Mouse (Mus musculus): ENCODE measurements around the gene Tbk1.

The Tbk1 gene

DNA sequence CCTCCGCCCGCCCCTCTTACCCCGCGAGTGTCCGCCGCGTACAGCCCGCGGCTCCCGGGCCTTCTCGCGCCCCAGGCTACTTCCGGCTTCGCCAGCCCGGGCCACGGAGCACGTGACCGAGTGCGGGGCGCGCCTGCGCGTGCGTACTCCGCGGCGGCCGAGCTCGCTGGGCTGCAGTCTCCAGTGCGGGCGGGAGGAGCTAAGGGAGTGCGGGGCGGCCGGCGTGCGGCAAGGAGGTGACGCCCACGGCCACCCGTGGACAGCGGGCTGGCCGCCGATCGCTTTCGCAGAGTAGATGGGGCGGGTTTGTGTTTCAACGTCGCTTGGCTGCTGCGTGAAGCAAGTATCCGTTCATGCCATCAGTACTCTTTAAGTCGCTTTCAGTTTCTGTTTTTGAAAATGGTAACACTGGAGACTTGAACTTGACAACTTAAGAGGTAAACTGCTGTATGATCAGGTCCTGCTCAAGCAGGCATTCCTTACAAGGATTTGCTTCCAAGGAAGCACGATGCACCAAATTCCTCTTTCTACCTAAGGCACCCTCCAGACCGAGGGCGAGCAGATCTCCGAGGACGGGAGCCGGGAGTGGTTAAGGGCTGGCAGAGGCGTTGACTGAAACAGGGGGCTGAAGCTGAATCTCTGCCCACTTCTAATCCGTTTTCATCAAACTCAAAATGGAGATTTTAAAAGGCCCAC lies at the start of gene Tbk1:
Tbk1 (minus strand) TSS at position 113 of the 696 bp plus-strand sequence.
- peak; percentile 93 for DNase-seq (ENCODE audit: low spot score in 2 of 2)

DNA sequence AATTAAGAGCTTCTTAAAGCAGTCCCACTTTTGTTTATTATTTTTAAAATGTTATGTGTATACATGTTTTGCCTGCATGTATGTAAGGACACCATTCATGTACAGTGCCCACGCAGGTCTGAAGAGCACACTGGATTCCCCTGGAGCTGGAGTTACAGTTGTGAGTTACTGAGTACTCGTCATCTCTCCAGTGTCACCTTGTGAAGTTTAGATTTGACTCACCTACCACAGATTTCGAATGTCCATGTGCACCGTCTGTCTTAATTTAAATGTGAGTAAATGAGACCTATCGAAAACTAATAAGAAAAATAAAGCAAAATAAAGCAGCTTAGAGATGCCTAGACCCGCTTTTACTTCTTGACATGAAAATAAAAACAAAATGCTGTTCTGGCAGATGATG lies 49.7 kb upstream of the Tbk1 start:
- DNase-seq (ENCODE audit: low spot score in 2 of 2) = no peak

DNA sequence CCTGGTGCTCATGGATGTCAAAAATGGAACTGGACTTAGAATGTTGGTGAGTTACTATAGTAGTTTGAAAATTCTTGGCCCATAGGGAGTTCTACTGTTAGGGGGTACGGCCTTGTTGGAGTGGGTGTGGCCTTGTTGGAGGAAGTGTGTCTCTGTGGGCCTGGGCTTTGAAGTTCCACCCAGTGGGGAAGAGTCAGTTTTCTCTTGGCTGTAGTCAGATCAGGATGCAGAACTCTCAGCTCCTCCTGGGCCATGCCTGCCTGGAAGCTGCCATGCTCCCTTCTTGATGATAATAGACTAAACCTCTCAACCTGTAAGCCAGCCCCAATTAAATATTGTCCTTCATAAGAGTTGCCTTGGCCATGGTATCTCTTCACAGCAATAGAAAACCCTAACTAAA lies 47.6 kb upstream of the Tbk1 start:
- DNase-seq (ENCODE audit: low spot score in 2 of 2) = no peak

DNA sequence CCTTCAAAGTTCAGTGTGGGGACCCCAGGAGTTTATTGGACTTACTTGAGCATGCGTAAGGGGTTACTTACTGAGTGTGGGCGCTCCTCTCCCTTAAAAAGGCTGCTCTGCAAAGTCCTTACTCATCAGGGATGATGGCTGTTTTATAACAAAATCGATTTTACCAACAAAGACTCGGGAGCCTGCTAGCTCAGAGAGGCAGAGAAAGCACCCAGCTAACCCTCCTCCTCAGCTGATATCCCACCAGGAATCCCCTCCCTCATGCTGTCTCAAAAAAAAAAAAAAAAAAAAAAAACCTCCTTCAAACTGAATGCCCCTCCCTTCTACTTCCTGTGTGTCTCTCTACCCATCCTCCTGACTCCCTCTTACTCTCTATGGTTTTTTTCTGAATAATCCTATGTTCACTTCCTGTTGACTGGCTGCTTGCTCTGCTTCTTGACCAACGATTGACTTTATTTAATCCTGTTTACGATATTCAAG lies 42.0 kb upstream of the Tbk1 start:
- no peak for DNase-seq (ENCODE audit: low spot score in 2 of 2)

DNA sequence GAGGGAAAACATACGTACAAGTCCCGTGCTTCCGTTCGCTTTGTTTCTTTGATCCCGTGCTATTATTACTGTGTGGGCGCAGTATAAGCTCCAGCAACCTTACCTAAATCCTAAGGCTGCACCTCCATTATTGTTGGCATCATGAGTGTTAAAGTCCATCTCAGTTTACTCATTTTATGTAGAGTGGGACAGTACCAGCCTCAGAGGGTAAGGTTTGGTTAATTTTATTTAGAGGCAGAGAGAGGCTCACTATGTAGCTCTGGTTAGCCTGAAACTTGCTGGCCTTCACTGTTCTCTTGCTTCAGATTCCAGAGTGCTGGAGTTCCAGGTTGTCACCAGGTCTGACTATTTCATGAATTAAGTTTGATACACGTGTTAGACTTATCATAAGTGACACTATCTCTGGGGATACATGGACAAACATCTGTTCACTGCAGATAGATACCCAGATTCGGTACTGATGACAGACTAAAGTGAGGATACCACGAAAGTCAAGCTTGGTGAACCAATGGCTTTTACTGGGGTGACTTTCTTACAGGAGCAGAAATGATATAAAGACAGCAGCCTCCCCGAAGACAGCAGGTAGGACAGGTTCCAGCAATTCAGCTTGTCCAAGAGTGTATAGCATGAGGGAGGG lies 40.7 kb upstream of the Tbk1 start:
- no peak for DNase-seq (ENCODE audit: low spot score in 2 of 2)

DNA sequence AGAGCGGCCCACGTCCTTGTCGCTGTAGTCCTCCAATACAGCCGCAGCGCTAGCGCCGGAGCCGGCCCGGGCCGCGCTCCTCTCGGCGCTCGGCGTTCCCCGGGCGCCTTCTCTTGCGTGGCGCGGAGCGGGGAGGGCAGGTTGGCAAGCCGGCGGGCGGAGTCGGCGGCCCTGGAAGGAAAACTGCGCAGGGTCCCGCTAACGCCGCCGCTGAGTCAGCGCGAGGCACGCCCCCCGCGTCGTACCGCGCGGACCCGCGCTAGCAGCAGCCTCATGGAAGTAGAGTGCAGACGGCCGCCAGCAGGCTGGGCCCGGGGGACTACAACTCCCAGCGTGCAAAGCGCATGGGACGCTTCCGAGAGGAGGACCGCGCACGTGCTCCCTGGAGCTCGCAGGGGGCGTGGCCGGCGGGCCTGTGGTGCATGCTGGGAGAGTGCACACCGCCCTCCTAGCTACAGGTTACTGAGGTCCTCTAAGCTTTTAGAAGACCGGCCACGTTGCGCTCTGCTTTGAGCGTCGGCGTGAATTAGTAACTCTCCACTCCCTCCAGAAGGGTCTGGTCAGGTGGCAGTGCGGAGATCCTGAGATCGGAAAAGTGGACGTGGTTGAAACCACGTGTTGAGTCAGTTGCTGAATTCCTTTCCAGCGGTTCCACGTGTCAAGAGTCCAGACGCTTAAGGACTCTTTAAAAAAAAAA lies 39.7 kb upstream of the Tbk1 start, which contains the start of gene Xpot:
Xpot (minus strand) TSS at position 147 of the 697 bp plus-strand sequence.
- peak; percentile 96 to 97 for DNase-seq (ENCODE audit: low spot score in 2 of 2)

DNA sequence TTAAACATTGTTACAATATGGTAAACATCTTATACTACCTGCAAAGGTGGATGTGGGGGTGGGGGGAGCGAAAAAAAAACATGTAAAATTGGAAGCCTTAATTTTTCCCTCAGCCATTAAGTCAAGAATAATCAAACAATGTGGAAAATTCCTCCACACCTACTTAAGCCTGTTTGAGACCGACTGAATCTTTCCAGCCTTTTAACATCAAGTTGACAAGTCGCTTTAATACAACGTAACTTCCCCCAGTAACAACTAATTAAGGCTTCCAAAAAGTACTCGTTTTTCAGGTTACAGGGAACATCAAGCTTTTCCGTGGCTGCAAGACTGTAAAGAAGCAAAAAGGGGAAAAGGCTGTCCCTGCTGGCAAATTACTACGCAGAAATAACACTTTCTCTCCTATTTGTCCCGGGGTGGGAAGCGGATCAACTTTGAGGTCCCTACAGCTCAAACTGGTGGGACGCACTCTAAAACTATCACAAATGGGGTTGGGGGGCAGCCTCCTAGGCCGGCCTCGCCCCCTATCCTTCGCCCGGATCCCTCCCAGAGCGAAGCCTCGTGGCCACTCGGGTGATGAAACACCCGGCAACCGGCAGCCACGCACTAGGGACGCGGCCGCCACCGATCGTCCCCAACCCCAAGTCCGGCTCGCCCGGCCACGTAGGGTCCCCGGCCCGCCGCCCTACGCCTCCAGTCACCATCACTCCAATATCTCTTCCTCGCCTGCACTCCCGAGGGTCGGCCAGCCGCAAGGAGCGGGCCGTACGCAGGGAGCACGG lies 39.0 kb upstream of the Tbk1 start:
- peak in 1 of 2 experiments; percentile 66 for DNase-seq (ENCODE audit: low spot score in 2 of 2)

DNA sequence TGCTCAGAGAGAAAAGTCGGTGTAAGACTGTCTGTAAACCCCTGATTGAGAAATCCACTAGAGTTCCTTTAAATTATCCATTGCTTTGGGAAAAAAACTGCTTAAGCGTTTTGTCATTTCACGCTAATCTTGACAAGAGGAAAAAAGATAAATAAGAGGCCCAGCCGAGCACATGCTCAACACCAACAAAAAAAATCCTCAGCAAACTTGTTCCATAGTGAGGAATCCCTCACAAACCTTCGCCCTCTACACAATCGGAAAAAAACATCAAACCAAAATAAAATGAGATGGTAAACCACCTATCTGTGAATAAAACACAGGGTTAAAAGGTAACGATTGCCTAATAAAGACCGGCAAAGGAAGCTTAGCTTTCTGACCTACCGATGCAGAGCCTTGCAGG lies 38.4 kb upstream of the Tbk1 start:
- no peak for DNase-seq (ENCODE audit: low spot score in 2 of 2)

DNA sequence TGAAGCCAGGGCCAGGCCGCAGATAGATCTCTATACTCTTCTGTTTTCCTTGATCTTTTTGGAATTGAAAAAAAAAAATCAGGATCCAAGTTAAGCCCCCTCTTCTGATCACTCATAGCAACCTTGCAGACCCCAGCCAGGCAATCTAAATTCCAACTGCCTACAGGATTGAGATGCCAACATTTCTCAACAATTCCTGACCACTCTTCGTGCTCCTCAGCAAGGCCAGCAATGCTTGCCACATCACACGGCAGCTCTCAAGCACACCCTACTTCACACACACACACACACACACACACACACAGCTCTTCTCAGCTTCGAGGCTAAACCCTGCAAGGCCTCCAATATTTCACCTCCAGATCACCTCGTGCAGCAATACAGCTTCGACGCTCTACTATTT lies 37.1 kb upstream of the Tbk1 start:
- no peak for DNase-seq (ENCODE audit: low spot score in 2 of 2)

DNA sequence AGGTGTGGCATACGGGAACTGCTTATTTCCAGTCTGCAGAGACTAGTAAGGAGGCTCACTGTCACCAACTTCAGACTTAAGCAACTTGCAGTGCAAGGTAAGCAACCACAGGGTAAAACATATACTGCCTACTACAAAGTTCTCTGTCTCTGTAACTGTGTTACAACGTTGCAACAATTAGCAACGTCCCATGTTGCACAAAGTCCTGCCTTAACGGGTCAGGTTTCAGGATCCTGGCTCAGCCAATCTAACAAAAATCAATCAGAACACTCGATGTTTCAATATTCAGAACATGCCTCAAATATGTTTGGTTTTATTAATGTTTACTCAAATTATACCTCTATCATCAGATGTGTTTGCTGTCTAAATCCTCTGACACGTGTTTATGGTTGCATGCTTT lies 35.8 kb upstream of the Tbk1 start:
- DNase-seq (ENCODE audit: low spot score in 2 of 2) = no peak

DNA sequence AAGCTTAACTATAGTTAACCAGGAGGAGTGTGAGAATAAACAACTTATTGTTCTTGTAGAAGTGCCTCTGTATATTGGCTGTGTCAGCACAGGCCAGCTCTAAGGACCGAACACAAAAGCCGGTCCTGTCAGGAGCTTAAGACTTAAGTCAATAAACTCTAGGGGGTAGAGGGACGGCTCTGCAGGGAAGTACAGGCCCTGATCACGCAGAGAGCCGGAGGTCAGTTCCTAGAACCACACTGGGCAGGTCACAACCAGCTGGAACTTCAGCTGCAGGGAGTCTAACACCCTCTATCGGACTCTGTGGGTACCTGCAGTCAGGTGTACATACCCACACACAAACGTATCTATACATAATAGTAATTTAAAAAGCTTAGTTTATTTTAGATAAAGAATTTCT lies 29.3 kb upstream of the Tbk1 start:
- DNase-seq (ENCODE audit: low spot score in 2 of 2) = no peak

DNA sequence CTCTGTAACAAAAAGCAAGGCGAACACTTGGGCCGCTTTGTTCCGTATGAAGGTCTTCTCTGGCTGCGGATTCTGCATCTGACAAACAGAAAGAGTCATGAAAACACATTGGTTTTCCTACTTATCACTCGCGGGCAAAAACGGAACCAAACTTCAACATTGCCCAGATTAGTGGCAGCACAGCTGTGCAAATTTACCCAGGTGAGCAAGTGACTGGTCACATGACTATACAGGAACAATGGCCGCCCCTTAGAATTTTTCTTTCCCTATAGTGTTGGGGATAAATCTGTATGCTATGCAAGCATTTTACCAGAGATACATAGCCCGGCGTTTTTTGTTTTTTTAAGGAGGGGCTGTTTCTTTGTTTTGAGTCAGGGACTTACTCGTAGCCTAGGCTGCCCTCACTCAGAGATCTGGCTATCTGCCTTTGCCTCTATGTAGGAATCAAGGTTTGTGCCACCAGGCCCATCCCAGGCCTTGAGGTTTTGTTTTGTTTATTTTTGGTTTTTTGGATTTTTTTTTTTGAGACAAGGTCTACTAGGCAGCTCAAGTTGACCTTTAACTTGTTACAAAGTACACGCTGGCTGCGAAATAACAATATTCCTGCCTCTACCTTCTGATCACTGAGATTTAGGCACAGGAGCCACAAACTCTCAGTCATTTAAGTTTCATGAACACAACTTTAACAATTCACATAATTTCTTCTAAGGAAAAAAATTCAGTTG lies 28.7 kb upstream of the Tbk1 start:
- DNase-seq (ENCODE audit: low spot score in 2 of 2) = no peak

DNA sequence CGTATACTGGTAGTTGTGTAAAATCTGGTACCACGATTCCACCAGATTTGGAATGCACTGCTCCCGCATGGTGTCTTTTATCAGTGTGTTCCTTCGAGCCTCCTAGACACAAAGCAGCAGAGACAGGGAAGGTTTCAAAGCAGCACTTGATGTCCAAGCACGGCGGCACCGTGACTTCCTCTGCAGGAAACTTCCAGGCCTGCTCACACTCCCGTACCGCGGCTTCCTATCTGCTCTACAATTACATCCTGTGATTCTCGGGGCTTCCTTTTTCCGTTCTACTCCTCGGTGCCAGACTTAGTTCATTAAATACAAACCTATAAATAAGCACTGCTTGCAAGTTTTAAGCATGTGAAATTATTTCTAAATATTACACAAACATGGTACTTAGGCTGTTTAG lies 27.0 kb upstream of the Tbk1 start:
- no peak for DNase-seq (ENCODE audit: low spot score in 2 of 2)

DNA sequence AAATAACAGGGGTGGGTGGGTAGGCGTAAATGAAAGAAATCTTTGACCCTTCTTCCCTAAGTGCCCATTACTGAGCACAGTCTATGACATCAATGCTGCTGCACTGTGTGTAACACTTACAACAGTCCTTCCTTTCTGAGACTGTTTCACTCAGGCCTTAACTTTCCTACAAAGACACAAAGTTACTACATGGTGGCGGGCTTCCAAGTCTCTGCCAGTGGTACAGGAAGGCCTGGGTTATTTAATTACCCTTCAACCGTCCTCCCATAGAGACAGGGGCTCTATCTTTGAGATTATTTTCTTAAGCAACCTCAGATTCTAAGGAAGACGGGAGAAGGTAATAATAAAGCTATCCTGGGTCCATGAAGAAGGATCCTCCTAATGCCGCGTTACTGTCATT lies 25.9 kb upstream of the Tbk1 start:
- no peak for DNase-seq (ENCODE audit: low spot score in 2 of 2)

DNA sequence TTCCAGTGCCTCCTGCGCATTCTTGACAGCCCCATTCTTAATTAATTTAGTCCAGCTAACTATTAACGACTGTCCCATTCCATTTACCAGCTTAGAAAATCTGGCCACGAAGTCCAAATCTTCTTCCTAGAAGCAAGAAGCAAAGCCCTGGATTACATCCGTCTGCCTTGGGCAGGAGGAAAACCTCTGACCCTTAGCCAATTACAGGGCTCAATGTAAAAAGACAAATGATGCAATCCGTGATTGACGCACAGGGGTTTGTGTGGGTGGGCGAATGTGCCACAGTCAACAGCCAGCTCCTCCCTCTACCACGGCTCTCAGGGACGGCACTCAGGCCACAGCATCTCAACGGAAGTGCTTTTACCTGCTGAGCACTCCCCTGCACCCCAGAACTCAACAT lies 25.0 kb upstream of the Tbk1 start:
- DNase-seq (ENCODE audit: low spot score in 2 of 2) = no peak

DNA sequence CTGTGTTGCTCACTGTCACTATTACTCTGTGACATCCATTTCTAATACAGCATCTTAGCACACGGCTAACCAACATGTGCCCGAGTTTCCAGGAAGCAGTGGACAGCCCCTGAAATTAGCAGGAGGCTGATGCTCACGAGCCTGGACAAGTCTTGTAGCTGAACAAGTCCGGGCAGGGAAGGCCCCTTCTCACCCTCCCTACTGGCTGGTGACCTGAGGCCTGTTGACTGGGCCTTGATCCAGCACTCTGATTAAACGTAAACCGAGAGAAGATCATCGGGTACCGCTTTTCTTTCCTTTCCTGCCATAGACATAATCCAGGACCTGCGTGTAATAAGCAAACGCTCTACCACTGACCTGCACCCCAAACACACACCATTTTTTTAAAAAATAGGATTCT lies 21.6 kb upstream of the Tbk1 start:
- peak in 1 of 2 experiments; percentile 47 for DNase-seq (ENCODE audit: low spot score in 2 of 2)

DNA sequence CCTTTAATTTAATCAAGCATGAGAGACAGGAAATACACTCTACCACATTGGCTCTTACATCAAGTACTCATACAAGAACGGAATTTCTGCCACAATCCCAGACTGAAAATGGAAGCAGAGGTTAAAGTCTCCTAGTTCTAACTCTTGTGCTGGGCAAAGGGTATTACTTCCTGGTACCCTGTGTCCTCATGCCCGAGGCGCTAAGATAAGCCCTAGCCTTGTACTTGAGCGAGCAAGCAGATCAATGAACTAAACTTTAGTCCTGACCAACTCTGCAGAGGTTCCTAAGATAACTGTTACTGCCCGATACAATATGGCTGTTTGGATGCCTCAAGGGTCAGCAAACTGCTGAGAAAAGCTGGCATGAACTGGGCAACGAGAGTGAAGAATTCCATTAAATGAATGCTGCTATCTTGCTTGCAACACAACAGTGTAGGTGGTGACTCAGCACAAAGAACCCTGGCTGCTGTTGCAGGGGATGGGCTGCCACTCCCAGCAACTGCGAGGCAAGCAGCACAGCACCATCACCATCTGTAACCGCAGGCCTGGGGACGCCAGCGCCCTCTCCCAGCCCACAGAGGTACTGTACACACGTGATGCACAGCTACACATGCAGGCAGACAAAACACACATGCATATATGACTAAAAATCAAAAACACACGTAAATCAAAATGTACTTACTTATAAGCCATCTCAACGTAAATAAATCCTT lies 18.2 kb upstream of the Tbk1 start:
- no peak for DNase-seq (ENCODE audit: low spot score in 2 of 2)

DNA sequence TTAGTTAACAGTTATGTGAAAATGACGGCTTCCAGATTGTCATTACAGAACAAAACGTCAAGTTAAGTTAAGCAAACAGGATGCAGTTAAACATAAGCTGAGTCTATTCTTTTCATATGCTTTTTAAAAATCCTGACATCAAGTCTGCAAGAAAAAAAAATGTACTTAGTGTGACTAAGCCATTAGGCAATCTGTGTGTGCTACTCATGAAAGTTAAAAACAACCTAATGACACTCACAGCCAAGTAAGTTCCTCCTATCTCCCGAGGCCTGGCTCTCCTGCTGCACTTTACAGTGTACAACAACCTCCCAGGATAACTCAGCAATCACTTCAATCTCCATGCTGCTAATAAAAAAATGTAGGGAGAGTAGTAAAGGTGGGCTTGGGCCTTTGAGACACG lies 17.0 kb upstream of the Tbk1 start:
- DNase-seq (ENCODE audit: low spot score in 2 of 2) = no peak

DNA sequence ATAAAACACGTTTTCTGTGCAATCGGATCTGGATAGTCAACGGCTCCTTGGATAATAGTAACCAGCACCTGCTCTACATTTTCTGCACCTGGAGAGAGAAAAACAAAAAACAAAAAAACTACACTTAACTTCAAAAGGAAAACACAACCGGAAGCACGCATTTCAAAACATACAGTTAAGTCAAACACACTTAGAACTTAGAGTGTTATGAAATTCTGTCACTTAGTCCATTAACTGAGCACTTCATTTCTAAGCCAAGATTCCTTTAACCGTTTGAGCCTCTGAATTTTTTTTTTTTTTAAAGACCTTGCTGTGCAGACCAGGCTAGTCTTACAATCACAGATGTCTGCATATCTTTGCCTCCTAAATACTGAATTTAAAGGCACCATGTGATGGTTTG lies 14.7 kb upstream of the Tbk1 start:
- DNase-seq (ENCODE audit: low spot score in 2 of 2) = no peak

DNA sequence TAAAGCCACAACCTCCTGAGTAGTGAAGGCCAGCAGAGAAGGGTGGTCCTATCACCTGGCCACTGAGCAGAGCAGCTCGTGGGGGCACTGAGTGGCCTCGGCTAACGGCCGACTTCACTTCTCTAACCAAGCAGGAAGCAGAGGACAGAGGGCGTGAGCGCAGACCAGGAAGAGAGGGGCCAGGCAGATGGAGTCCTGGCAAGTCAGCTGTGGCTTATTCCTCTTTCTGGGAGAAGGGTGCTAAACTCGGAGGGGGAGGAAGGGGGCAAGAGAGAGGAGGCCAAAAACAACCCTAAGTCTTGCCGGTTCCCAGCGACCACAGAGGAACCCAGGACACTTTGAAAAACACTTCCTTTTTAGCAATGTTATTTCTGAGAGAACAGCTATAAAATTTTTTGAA lies 10.0 kb upstream of the Tbk1 start:
- DNase-seq (ENCODE audit: low spot score in 2 of 2) = no peak

DNA sequence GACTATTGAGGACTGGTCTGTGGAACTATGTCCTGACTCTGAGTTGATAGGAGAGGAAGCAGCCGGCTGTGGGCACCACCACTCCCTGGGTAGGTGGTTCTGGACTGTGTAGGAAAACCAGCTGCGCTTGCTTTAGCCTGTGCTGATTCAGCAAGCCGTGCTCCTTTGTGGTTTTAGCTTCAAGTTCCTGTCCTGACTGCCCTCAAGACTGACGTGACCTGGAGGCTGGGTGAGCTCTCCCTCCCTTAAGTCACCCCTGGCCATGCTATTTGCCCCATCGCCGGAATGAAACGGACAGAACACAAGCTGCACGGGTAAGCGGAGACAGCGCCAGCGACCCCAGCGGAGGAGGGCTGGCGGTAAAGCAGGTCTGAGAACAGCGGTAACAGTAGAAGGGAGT lies 4.5 kb upstream of the Tbk1 start:
- no peak for DNase-seq (ENCODE audit: low spot score in 2 of 2)

Measured in urinary bladder, postnatal 4 days (tissue).